Mouse (Mus musculus): ENCODE data around the gene Hcar1. TPM values are rescaled to one million over a fixed set of nuclear protein-coding genes. Genes with fewer than 3 reads are reported as not detected.

Hcar1 gene
- polyA plus RNA-seq, 1 experiment from 2014 or later, result 3.2 TPM

Other genes with a start within 250 kb of the Hcar1 start
- gene Clip1, start 195.4 kb downstream of the Hcar1 start, polyA plus RNA-seq (2015; fragmentation: Nextera tagmentation; extraction: Ambion mirVana), result 20.6 and 23.7 TPM in 2 replicates
- 50.9 and 54.8 TPM in 2 replicates for gene Zcchc8, start 158.9 kb downstream of the Hcar1 start, polyA plus RNA-seq (2015; fragmentation: Nextera tagmentation; extraction: Ambion mirVana)
- gene Rsrc2, start 130.6 kb downstream of the Hcar1 start, polyA plus RNA-seq (2015; fragmentation: Nextera tagmentation; extraction: Ambion mirVana), result 73.3 and 78.0 TPM in 2 replicates
- gene Kntc1, start 130.3 kb downstream of the Hcar1 start, polyA plus RNA-seq (2015; fragmentation: Nextera tagmentation; extraction: Ambion mirVana), result 14.6 and 15.1 TPM in 2 replicates
- 0.11 TPM in 1 of 2 replicates, not detected in the other for gene Hcar2, start 14.5 kb downstream of the Hcar1 start, polyA plus RNA-seq (2015; fragmentation: Nextera tagmentation; extraction: Ambion mirVana)
- gene Denr, start 27.2 kb upstream of the Hcar1 start, polyA plus RNA-seq (2015; fragmentation: Nextera tagmentation; extraction: Ambion mirVana), result 96.2 and 115 TPM in 2 replicates
- gene Gm43518, start 47.4 kb upstream of the Hcar1 start, polyA plus RNA-seq (2015; fragmentation: Nextera tagmentation; extraction: Ambion mirVana), result 1.2 and 2.8 TPM in 2 replicates
- 5.1 and 5.2 TPM in 2 replicates for gene Ccdc62, start 50.7 kb upstream of the Hcar1 start, polyA plus RNA-seq (2015; fragmentation: Nextera tagmentation; extraction: Ambion mirVana)
- 33.8 and 34.8 TPM in 2 replicates for gene Hip1r, start 93.6 kb upstream of the Hcar1 start, polyA plus RNA-seq (2015; fragmentation: Nextera tagmentation; extraction: Ambion mirVana)
- 25.7 and 27.1 TPM in 2 replicates for gene Vps37b, start 152.2 kb upstream of the Hcar1 start, polyA plus RNA-seq (2015; fragmentation: Nextera tagmentation; extraction: Ambion mirVana)
- gene Abcb9, start 215.8 kb upstream of the Hcar1 start, polyA plus RNA-seq (2015; fragmentation: Nextera tagmentation; extraction: Ambion mirVana), result 2.5 and 3.2 TPM in 2 replicates
- gene Ogfod2, start 232.3 kb upstream of the Hcar1 start, polyA plus RNA-seq (2015; fragmentation: Nextera tagmentation; extraction: Ambion mirVana), result 30.5 and 33.6 TPM in 2 replicates
- gene Arl6ip4, start 236.1 kb upstream of the Hcar1 start, polyA plus RNA-seq (2015; fragmentation: Nextera tagmentation; extraction: Ambion mirVana), result 78.1 and 84.8 TPM in 2 replicates